Mouse (Mus musculus) lung, postnatal 4 days (tissue): ENCODE measurements around the gene Cpm.
"Not testable (repeated sequence)": the region's sequence is repeated elsewhere in the genome, so short reads cannot be mapped to it uniquely, and the experiment has no call there.

Experiments used
- DNase-seq, 2 experiments: peaks; one replicate each; pipeline ENCODE4 v3.0.0; 2021

Cpm gene

DNA sequence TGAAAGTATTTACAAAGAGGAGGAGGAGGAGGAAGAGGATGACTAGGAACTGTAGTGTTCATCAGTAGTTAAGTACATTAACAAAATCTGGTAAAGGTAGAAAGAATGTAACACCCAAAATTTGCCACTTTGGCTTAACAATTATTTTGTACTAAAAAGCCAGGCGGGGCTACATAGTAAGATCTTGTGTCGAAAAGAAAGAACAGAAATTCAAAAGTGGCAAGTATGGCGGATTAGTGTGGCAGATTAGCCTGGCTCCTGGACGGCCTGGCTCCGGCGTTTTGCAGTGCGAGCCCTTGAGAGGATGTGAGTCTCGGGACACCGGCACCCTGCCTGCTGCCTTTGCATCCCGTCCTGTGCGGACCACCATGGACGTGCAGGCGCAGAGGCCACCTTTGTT is 35.4 kb upstream of the Cpm start:
- no peak for DNase-seq

DNA sequence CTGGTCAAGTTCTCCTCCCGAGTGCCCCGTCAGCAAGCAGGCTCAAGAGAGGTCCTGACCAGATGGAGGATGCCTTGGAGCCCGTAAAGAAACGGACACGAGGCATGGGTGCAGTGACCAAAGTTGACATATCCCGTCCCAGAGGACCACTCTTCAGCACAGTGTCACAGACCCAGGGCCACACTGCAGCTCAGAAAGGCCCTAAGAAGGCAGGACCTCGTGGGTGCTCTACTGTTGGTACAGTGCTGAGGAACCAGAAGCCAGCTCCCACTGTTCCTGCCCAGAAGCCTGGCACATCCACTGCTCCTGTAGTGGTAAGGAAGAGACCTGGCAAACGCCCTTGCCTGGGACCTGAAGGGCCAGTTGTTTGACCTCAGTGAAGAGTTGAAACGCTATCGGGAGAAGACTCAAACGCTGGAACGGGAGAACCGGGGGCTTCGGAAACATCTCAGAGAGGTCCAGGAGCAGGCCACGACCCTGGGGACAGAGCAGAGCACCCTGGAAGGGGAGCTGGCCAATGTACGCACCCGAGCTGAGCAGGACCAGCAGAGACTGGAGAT is 34.9 kb upstream of the Cpm start:
- no peak for DNase-seq

DNA sequence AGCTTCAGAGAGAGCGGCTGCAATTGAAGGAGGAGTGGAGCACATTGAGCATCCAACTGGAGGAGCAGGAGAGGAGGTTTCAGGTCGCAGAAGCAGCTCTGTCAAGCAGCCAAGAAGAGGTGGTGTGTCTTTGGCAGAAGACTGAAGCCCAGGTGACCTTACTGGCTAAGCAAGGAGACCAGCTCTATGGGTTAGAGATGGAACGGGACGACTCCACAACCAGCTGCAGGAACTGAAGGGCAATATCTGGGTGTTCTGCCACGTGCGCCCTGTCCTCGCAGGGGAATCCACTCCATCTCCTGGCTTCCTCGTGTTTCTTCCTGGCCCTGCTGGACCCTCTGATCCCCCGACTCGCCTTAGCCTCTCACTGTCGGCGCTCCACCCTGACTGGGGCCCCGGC is 34.4 kb upstream of the Cpm start:
- DNase-seq = no peak

DNA sequence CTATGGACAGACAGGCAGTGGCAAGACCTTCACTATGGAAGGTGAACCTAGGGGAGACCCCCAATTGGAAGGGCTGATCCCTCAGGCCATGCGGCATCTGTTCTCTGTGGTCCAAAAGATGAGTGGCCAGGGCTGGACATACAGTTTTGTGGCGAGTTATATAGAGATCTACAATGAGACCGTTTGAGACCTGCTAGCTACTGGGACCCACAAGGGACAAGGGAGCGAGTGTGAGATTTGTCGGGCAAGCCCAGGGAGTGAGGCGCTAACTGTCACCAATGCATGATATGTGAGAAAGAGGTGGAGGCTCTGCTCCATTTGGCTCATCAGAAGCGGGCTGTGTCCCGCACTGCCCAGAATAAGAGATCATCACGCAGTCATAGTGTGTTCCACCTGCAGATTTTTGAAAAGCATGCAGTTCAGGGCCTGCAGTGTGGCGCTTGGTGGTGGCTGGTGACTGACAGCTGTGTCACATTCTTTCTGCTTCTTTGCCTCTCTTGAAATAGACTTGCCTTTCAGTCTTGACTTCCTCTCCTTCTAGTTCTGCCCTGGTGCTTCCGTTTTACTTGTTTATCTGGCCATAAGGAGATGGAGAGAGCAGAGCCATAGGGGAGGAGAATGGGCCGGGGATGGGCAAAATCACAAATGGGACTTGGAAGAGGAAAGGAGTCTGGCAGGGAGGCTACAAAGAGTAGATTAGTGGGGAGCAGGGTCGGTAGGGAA is 33.7 kb upstream of the Cpm start:
- no peak for DNase-seq

DNA sequence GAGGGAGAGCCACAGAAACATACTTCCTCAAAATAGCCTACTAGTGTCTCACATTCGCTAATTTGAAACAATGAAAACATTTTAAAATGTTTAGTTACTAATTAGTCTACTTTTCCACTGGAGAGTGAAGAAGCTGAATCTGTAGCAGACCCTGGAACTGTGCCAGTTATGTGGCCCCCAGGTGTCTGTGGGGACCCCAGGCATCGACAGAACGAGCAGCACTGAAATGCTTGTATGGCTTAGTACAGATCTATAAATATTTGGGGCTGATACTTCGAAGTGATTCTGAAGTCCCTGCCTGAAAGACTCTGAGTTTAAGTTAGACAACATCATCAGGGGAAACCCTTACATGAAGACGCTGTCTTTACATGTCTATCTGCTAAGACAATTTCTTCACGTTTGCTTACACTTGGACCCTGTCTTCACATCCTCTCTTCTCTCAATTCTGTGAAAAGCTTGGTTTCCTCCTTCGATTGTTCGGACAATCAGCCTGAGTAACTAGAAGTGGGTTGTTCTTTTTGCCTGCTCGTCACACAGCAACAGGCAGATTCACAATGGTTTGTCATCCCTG is 33.0 kb upstream of the Cpm start:
- no peak for DNase-seq

DNA sequence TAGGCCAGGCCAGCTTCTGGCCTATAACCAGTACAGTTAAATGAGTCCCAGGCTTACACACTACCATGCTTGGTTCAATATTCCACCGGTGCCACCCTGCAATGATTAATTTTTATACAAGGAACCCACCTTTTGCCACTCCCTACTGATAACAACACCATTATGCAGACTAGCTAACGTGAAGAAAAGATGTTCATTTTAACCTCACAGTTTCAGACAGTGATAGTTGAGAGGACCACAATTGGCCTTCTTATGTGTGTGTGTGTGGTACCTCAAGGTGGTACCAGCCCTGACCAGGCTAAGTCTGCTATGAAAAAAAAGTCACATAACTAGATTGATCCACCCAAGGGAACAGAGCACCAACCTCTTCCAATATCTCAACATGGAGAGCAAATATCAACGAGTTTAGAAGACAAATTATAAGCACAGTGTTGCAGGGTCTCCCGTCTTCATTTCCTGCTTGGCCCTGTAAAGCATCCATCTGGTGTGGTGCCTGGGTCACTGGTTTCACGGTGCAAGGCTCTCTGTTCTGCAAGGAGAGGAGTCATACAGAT is 32.5 kb upstream of the Cpm start:
- no peak for DNase-seq

DNA sequence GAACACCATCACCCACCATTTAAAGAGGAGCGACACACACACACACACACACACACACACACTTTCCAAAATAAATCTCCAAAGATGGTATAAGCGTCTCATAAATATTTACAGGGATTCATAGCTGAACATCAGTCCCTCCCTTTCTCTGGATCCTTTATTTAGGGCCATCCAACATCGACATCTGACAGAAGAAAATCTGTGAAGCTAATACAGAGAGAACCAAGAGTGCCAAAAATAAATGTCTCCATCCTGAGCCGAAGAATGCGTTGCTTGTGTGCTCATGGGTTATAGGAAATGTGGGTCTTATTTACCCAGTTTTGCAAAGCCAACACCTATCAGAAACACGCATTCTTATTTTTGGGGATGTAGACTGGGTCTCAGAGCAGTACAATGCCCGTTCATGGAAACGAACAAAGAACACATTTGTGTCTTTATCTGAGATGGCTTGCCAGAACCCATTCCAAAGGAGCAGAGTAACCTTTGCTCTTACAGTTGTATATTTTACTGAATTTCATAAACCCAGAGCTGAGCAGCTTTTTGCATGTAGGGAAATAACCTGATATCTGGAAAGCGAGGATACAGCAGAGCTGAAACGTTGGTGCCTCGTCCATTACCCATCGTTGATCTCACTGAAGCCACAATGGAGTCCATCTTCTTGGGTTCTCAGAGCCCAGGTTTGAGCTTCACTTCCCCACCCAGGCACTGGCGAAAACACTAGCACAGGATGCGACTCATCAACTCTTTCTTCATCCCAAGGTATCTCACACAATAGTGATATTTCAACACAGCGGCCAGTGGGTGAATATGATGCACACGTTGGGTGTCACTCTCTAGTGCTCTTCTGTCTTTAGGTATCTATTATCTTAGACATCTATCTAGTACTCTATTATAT is 31.7 kb upstream of the Cpm start:
- DNase-seq = not testable (repeated sequence)

DNA sequence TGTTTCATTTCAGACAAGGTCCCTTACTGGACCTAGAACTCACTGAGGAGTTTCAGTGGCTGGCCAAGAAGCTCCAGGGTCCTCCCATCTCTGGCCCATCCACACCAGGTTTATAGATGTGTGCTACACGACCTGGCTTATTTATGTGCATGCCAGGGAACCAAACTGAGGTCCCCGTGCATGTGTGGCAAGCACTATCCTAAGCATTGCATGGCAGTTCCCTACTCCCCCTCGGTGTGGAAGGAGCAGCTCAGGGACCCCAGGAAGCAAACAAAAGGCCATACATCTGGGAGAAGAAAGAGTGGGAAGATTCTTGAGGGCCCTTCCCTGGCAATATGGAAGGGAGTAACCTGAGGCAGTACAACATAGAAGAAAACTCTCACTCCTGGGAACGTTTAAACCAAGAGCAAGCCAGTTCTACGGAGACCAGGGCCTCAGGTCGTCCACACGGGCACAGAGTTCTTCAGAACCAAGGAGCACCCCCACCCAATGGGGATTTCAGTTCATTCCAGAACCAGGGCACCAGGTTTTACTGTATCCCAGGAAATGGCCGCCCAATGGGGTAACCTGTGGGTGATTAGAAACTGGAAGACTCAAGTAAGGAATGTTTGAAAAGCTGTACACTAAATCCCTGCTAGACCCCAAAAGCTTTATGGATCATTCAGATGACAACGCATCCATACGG is 30.9 kb upstream of the Cpm start:
- DNase-seq = no peak

DNA sequence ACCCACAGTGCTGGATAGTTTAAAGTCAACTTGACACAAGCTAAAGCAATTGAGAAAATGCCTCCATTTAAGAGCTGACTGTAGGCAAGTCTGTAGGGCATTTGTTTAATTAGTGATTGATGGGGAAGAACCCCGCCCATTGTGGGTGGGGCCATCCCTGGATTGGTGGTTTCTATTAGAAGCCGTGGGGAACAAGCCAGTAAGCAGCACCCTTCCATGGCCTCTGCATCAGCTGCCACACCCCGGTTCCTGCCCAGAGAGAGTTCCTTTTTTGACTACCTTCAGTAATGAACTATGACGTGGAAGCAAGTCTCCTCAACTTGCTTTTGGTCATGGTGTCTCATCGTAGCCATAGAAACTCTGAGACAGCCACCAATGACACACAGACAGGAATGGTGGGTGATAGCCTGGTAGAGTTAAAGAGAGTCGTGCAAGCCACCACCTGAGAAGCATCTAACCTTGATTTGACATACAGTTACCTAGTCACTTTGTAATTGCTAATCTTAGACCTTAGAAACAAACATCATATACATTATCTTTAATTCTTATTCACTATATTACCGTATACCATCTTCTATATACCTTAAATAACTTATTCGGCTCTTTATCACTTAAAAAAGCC is 30.2 kb upstream of the Cpm start:
- DNase-seq = peak in 1 of 2 experiments; percentile 26

DNA sequence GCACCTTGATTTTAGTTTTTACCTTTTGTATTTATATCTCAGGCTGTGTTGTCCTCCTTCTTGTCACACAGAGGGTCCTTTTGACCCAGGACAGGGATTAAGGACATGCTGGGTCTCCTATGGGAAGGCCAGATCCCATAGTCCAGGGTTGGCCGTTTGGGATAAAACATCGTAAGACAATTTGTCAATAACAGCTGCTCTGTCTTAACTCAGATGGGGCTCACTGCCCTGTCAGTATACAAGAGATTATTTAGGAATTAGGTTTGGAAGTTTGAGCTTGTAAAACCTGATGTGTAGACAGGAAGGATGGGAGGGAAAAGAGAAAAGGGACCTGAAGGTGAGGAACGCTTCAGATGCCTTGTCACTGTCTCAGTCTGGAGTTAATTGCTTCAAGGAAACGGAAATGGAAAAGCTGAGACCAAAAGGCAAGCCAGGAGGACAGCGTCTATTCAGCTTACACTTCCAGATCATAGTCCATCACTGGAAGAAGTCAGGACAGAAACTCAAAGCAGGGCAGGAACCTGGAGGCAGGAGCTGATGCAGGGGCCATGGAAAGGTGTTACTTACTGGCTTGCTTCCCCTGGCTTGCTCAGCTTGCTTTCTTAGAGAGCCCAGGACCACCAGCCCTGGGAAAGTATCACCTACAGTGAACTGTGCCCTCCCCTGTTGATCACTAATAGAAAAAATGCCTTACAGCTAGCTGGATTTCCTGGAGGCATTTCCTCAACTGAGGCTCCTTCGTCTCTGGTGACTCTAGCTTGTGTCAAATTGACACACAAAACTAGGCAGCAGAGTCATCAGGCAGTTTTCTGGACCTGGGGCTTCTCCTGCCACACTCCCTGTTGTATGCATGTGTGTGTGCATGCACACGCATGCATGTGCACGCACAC is 27.9 kb upstream of the Cpm start:
- DNase-seq = no peak

DNA sequence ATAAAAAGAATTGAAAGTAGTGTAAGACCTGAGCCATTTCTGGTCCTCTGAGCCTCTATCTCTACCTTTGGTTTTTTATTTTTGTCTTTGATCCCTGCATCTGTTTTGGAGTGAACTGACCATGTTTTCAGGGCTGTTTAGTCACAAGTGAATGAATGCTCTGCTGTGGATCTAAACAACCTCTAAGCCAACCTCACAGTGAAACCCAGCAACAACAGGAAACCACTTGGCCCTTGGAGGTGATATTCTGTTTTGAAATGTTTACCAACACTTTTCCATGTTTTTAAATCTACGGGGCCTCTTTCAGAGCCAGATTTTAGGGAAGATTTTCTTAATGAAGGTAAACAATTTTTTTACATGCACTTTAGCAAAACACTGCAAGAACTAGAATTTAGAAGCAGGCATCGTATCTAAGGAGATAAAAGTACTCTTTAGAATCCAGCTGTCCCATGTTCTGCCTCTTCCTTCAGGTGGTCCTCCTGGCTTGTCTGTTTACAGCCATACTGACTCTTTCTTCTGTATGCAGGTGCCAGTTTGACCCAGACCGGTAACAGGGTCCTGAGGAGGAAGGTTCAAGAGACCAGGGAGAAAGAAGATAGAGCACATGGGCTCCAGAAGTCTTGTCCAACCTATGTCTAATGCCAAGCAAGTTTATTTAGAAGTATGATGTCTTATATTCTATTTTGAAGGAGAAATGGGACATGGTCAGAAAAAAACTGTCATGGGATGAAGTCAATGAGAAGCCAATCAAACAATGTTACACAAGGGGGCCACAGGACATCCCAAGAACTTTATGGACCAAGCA is 26.8 kb upstream of the Cpm start:
- DNase-seq = no peak

DNA sequence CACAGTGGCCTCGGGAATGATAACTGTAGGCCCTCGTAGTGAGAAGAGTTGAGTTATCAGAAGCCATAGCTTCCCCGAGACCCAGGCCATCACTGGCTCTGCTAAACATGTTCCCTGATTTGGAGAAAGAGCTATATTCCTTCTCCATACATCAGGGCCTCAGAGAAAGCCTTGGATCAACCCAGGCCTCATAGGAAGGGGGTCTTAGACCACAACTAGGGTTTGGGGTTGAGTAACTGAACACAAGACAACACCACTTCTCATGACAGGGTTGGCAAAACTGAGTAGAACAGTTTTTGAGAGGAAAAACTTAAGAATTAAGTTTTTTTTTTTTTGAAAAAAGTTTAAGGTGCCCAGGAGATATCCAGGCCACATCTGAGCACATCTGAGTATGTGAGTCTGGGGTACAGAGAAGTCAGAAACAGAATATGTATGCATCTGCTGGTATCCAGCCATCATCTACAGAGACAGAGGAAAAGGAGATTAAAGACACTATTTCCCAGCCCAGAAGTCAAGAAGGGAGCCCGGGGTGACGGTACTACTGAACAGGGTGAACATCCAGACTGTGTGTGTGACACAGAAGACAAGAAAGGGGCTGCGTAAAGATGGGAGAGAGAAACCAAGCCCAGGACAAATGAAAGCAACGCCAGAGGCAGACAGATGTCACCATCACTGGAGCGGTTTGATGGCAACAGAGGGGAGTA is 26.0 kb upstream of the Cpm start:
- DNase-seq = no peak

DNA sequence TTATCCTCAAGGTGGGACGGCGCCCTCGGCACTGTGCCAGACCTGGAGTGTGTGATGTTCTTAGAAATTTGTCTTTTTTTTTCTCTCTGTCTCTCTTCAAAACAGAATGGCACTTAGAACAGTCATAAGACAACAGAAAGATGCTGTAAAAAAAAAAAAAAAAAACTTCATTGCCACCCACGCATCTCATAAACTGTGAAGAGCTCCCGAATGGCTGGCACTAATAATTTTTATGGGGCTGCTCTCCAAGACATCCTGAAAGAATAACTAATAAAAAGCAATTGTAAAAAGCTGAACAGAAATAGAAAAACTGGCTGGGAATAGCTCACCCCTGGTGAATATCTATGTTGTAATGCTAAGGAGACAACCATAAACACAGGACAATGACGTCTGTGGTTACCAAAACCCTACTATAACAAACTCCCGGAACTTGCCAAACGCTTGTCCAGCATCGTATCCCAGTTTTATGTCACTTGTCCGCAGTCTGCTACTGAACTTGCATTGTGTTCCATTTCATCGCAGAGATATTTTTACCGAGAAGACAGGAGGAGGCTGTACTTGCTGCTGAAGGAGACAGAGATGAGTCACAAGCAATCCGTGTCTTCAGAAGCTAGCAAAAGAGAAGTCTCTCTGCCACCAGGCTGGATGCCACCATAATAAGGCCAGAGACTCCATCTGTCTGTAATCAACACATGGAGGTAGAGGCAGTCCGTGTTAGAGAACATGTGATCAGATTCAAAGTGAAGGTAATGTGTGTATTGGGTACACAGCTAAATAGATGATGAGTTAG is 25.3 kb upstream of the Cpm start:
- DNase-seq = no peak

DNA sequence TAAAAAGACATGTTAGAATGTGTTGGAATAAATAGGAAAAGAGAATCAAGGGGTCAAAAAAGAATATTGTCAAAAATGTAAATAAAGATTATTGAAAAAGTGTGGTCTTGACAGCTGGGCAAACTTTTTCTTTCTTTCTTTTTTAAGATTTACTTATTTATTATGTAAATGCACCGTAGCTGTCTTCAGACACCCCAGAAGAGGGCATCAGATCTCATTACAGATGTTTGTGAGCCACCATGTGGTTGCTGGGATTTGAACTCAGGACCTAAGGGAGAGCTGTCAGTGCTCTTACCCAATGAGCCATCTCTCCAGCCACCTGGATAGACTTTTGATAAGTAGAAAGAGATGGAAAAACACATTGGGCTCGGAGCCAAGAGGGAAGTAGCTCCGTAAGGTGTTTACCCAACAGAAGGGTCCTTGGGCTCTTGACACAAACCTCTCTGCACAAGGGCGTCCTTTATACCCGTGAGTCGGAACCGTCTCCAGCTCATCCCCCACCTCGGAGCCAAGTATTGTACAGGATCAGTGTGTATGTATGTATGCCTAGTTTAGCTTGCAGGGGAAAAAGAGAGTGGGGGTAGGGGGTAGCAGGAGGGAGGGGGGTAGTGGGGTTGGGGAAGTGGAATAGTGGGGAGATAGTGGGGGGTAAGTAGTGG is 24.5 kb upstream of the Cpm start:
- peak in 1 of 2 experiments; percentile 24 for DNase-seq

DNA sequence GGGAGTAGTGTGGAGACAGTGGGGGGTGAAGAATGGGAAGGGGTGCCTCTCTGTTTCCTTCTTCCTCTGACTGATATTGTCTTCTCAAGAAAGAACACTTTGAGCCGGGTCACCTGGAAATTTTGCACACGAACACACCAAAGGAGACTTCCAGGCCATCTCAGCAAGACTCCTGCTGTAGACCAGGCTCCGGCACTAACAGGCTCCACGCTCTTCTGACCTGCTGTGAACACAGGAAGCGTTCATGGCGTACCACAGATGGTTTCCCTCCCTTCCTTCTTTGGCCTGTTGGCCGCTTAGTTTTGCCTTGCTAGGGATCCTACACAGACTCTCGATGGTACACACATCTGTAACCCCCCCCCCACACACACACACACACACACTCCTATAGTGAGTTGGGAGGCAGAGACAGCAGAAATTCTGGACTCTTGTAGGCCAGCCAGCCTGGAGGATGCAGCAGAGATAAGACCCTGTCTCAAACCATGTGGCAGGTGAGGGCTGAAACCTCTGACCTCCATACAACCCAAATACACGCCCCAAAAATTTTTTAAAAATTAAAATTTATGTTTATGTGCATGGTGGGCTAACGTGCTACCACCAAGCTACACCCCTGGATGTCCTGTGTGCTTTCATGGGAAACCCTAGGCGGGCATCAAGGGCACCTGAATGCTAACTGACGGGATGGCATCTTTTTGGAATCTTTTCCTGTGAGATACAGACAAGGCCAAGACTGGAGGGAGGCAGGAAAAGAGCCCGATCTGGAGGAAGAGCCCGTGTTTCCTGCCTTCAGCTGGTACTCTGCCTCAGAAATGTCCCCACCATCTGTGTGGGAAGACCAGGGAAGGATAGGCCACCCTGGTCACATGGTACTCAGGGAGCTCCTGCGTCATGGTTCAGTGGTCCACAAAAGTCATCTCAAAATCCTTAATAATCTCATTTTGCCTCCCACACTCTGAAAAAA is 23.7 kb upstream of the Cpm start:
- DNase-seq = no peak

DNA sequence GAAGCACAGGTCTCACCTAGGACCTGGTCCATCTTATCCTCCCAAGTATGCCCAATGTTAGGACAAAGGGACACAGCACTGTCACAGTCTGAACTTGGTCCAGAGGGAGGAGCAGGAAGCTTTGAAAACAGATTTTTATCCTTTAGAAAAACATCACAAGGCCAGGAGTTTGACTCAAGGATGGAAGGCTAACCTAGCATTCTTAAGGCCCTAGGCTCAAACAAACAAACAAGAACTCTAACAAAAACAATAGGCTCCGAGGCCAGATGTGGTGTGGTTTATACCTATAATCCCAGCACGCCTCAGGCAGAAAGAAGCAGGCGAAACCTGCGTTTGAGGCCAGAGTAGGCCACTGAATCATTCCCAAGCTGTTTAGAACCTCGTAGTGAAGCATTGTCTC is 22.9 kb upstream of the Cpm start:
- no peak for DNase-seq
